Mouse (Mus musculus) midbrain, embryonic 15.5 days (tissue): ENCODE results near the gene Tns4. TPM values are rescaled to one million over a fixed set of nuclear protein-coding genes. Genes with fewer than 3 reads are reported as not detected.

Experiments used
- polyA plus RNA-seq: library from polyadenylated mRNA; unstranded; fragments of >200 nt; fragmentation: Nextera tagmentation; extraction: Ambion mirVana; gene quantifications from 2 replicates; pipeline ENCODE4 v1.2.1, GENCODE M21; 2015

The Tns4 gene
- polyA plus RNA-seq, 1 experiment from 2014 or later = 0.09 TPM

Other genes with a start within 250 kb of the Tns4 start
- 4.9 and 5.3 TPM in 2 replicates for gene Wipf2, start 225.7 kb downstream of the Tns4 start, polyA plus RNA-seq
- gene Cdc6, start 181.5 kb downstream of the Tns4 start, polyA plus RNA-seq = 3.9 and 4.2 TPM in 2 replicates
- gene Rara, start 161.5 kb downstream of the Tns4 start, polyA plus RNA-seq = 9.7 and 10.5 TPM in 2 replicates
- gene Gjd3, start 106.3 kb downstream of the Tns4 start, polyA plus RNA-seq = 1.4 and 2.4 TPM in 2 replicates
- 31.8 and 33.9 TPM in 2 replicates for gene Top2a, start 65.1 kb downstream of the Tns4 start, polyA plus RNA-seq
- 136 and 154 TPM in 2 replicates for gene Igfbp4, start 48.1 kb downstream of the Tns4 start, polyA plus RNA-seq
- 0.09 TPM in 1 of 2 replicates, not detected in the other for gene Ccr7, start 65.8 kb upstream of the Tns4 start, polyA plus RNA-seq
- 322 and 331 TPM in 2 replicates for gene Smarce1, start 141.7 kb upstream of the Tns4 start, polyA plus RNA-seq
- 6.8 and 8.1 TPM in 2 replicates for gene Krt222, start 154.8 kb upstream of the Tns4 start, polyA plus RNA-seq
- gene Krt24, start 196.0 kb upstream of the Tns4 start, polyA plus RNA-seq = not detected in 2 replicates
- 0.11 and 0.22 TPM in 2 replicates for gene Krt25, start 233.6 kb upstream of the Tns4 start, polyA plus RNA-seq
- 0.14 and 0.22 TPM in 2 replicates for gene Krt26, start 248.7 kb upstream of the Tns4 start, polyA plus RNA-seq